Mouse (Mus musculus): ENCODE results near the gene Cenpm. TPM values are rescaled to one million over a fixed set of nuclear protein-coding genes. Genes with fewer than 3 reads are reported as not detected.

The Cenpm gene
- polyA plus RNA-seq, 1 experiment from 2014 or later, result 27.8 TPM

DNA sequence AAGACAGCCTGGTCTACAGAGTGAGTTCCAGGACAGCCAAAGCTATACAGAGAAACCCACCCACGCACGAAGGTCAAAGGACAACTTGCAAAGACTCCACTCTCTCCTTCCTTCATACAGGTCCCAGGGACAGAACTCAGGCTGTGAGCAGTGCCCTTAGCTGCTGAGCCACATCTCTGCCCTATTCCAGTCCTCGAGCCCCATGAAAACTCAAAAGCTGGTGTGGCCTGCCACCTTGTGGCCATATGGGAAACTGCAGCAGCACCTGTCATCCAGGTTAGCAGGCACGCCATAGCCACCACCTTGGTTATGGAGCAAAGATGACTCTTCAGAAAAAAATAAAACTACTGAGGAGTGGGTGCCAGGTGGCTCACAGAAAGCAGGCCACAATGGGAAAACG, 8.0 kb downstream of the Cenpm start:
- peak; percentile 65 for ATAC-seq
- 22% methylated on average over 5 of the region's 5 CpGs for WGBS (ENCODE audit: insufficient replicate concordance)

DNA sequence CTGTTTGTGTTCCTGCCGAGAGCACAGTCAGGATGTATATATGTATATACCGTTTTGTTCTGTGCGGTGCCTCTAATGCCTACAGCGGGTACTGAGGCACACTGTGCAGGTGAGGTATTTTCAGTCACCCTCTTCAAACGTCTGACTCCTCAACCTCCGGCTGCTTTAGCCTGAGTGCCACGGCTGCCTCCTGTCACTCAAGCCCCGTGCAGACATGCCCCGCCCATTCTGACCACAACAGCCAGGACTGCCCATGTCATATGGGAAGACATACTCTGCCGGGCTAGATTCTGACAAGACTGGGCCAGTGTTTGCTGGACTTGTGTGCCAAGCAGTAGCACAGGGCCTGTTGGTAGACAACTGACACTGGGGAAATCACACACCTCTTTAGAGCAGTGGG, 8.9 kb downstream of the Cenpm start:
- peaks cover 3% of the 10 kb centered on the region for H3K4me1 ChIP-seq (ENCODE audit: insufficient read depth)
- no peak overlapping the region for H3K4me3 ChIP-seq (ENCODE audit: low read depth, low read length)
- H3K9me3 ChIP-seq (ENCODE audit: low read length), result no peaks in the 10 kb centered on the region
- no peaks in the 10 kb centered on the region for H3K27me3 ChIP-seq (ENCODE audit: insufficient read depth, low read length)
- H3K4me2 ChIP-seq (ENCODE audit: low read depth, low read length), result no peak overlapping the region
- no peak for TF ChIP-seq EP300 (IDR thresholded peaks at IDR 0.05; ENCODE audit: low read depth)
- TF ChIP-seq CTCF (IDR thresholded peaks at IDR 0.05; ENCODE audit: low read depth), result no peak
- H3K27ac ChIP-seq (ENCODE audit: low read depth), result no peak overlapping the region
- 45% methylated on average over 10 of the region's 10 CpGs for WGBS (ENCODE audit: insufficient replicate concordance)
- DNase-seq (peak; percentile 29), ATAC-seq (no peak)
- no peak overlapping the region for H3K9ac ChIP-seq (replicated peaks)
- peaks cover 12% of the 10 kb centered on the region for H3K36me3 ChIP-seq (replicated peaks; ENCODE audit: insufficient read depth, low read length)

More for the DNA sequence above, 8.0 kb downstream of the Cenpm start:
- H3K4me1 ChIP-seq (ENCODE audit: insufficient read depth), result no peaks in the 10 kb centered on the region; the same call in 1 of the 2 replicates
- H3K4me2 ChIP-seq (ENCODE audit: low read depth, low read length), result no peak overlapping the region
- no peak overlapping the region for H3K4me3 ChIP-seq (ENCODE audit: low read depth, low read length)
- no peaks in the 10 kb centered on the region for H3K27me3 ChIP-seq (ENCODE audit: insufficient read depth, low read length)
- peak; percentile 89 for DNase-seq
- TF ChIP-seq EP300 (IDR thresholded peaks at IDR 0.05; ENCODE audit: low read depth), result no peak
- peak; percentile 98 for TF ChIP-seq CTCF (IDR thresholded peaks at IDR 0.05; ENCODE audit: low read depth)
- H3K36me3 ChIP-seq (replicated peaks; ENCODE audit: insufficient read depth, low read length), result peaks cover 12% of the 10 kb centered on the region
- H3K9ac ChIP-seq (replicated peaks), result no peak overlapping the region
- no peaks in the 10 kb centered on the region for H3K9me3 ChIP-seq (ENCODE audit: low read length)
- H3K27ac ChIP-seq (ENCODE audit: low read depth), result no peak overlapping the region

DNA sequence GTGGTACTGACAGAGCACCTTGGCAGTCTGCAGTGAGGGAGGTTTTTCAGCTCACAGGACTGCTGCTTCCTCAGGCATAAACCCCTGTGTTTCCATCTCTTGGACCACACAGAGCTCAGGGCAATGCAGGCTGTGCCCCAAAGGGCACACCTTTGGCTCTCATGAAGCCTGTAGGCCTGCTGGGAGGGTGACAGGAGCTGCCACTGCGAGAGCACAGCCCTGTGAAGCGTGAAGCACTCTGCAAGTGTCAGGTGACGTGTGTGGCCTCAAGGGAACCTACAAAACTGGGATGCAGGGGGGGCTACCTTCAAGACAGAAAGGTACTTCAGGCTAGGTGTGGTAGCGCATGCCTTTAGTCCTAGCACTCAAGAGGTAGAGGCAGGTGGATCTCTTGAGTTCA, 11.9 kb downstream of the Cenpm start:
- Histone ChIP-seq H3K4me1 (ENCODE audit: insufficient read depth) (peaks cover 20% of the 10 kb centered on the region), H3K36me3 (replicated peaks; ENCODE audit: insufficient read depth, low read length) (no peaks in the 10 kb centered on the region), H3K27me3 (ENCODE audit: insufficient read depth, low read length) (no peaks in the 10 kb centered on the region), H3K9me3 (ENCODE audit: low read length) (no peaks in the 10 kb centered on the region), H3K27ac (ENCODE audit: low read depth) (no peak overlapping the region), H3K4me3 (ENCODE audit: low read depth, low read length) (no peak overlapping the region), H3K9ac (replicated peaks) (no peak overlapping the region), H3K4me2 (ENCODE audit: low read depth, low read length) (no peak overlapping the region)
- DNase-seq (no peak), ATAC-seq (no peak)
- 80% methylated on average over 4 of the region's 4 CpGs for WGBS (ENCODE audit: insufficient replicate concordance)
- no peak for TF ChIP-seq EP300 (IDR thresholded peaks at IDR 0.05; ENCODE audit: low read depth)
- no peak for TF ChIP-seq CTCF (IDR thresholded peaks at IDR 0.05; ENCODE audit: low read depth)

DNA sequence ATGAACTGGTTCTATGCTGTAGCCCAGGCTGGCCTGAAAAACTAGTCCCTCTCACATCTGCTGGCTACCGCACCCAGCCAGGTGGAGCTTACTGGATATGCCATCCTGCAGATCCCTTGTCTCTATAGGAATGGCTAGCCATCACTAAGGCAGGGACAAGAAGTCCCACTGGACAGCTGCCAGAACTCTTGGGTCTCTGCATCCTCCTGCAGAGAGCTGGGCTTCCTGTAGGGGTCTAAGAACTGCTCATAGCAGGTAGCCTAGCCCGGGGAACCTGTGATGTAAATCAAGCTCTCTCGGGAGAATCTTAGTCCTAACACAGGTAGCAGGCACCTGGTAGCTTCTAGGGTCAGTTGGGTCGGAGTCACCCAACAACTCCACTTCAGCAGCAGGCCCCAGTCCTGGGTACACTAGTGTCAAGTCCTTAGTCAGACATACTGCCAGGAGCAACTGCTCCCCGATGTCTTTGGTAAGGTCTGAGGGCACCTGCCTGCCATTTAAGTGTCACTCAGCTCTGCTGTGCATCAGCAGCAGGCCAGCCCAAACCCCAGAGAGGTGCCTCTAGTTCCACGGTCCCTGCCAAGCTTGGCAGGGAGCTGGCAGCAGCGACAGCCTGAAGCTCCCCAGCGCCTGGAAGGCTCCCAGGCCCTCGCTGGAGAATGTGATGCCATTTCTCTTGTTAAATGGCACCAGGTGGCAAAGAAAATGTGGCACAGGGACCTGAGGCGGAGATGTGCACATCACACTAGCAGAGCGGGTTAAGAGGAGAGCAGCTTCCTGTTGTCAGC, 12.8 kb downstream of the Cenpm start:
- H3K9me3 ChIP-seq (ENCODE audit: low read length), result no peaks in the 10 kb centered on the region
- peaks cover 20% of the 10 kb centered on the region for H3K4me1 ChIP-seq (ENCODE audit: insufficient read depth)
- no peak overlapping the region for H3K9ac ChIP-seq (replicated peaks)
- TF ChIP-seq CTCF (IDR thresholded peaks at IDR 0.05; ENCODE audit: low read depth) (no peak), EP300 (IDR thresholded peaks at IDR 0.05; ENCODE audit: low read depth) (no peak)
- WGBS (ENCODE audit: insufficient replicate concordance), result 70% methylated on average over 11 of the region's 11 CpGs
- no peaks in the 10 kb centered on the region for H3K36me3 ChIP-seq (replicated peaks; ENCODE audit: insufficient read depth, low read length)
- no peak overlapping the region for H3K27ac ChIP-seq (ENCODE audit: low read depth)
- no peak overlapping the region for H3K4me3 ChIP-seq (ENCODE audit: low read depth, low read length)
- ATAC-seq (no peak), DNase-seq (no peak)
- no peak overlapping the region for H3K4me2 ChIP-seq (ENCODE audit: low read depth, low read length)
- H3K27me3 ChIP-seq (ENCODE audit: insufficient read depth, low read length), result no peaks in the 10 kb centered on the region

DNA sequence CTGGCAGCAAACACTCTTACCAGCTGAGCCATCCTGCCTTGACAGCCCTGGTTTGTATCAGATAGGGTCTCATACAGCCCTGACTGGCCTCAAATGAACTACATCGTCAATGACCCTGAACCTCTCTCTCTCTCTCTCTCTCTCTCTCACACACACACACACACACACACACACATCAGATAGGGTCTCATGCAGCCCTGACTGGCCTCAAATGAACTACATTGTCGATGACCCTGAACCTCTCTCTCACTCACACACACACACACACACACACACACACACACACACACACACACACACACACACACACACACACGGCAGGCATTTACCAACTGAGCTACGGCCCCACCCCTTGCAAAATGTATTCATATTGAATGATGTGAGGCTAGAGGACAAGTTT, 13.4 kb downstream of the Cenpm start:
- H3K9me3 ChIP-seq (ENCODE audit: low read length), result no peaks in the 10 kb centered on the region
- no peak overlapping the region for H3K4me3 ChIP-seq (ENCODE audit: low read depth, low read length)
- no peak overlapping the region for H3K4me2 ChIP-seq (ENCODE audit: low read depth, low read length)
- DNase-seq (no peak), ATAC-seq (no peak)
- TF ChIP-seq CTCF (IDR thresholded peaks at IDR 0.05; ENCODE audit: low read depth) (no peak), EP300 (IDR thresholded peaks at IDR 0.05; ENCODE audit: low read depth) (no peak)
- no peak overlapping the region for H3K27ac ChIP-seq (ENCODE audit: low read depth)
- peaks cover 20% of the 10 kb centered on the region for H3K4me1 ChIP-seq (ENCODE audit: insufficient read depth)
- H3K27me3 ChIP-seq (ENCODE audit: insufficient read depth, low read length), result peaks cover 1% of the 10 kb centered on the region; the same call in 1 of the 2 replicates
- no peaks in the 10 kb centered on the region for H3K36me3 ChIP-seq (replicated peaks; ENCODE audit: insufficient read depth, low read length)
- H3K9ac ChIP-seq (replicated peaks), result no peak overlapping the region
- 73% methylated on average over 4 of the region's 4 CpGs for WGBS (ENCODE audit: insufficient replicate concordance)

DNA sequence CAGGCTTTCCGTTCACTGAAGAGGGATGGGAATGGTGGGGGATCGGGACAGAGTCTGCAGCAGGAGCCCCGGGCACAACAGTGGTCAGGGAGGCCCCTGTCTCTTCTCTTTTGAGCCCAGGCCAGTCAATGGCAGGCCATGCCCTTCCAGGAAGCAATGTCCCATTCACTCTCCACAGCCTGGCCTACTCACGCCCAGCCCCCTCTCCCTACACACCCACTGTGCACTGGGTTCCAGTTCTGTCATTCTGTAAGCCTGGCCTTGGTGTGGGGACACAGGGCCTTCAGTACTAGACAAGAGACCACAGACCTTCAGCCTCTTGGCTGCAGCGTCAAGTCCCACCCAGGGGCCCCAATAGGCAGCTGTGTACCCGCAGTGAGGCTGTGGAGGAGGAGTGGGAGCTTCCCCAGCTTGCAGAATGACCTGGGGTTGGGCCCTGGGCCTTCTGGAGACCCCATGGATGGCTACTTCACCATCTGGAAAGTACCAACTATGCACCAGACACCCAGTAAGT, 14.4 kb downstream of the Cenpm start:
- DNase-seq, result no peak
- H3K36me3 ChIP-seq (replicated peaks; ENCODE audit: insufficient read depth, low read length), result no peaks in the 10 kb centered on the region
- H3K9ac ChIP-seq (replicated peaks), result peak overlapping the region; percentile 31; the same call in 1 of the 2 replicates
- ATAC-seq, result peak; percentile 58
- no peaks in the 10 kb centered on the region for H3K9me3 ChIP-seq (ENCODE audit: low read length)
- 58% methylated on average over 6 of the region's 6 CpGs for WGBS (ENCODE audit: insufficient replicate concordance)
- TF ChIP-seq EP300 (IDR thresholded peaks at IDR 0.05; ENCODE audit: low read depth) (no peak), CTCF (IDR thresholded peaks at IDR 0.05; ENCODE audit: low read depth) (no peak)
- peak overlapping the region; percentile 51 for H3K4me2 ChIP-seq (ENCODE audit: low read depth, low read length)
- peaks cover 22% of the 10 kb centered on the region for H3K4me1 ChIP-seq (ENCODE audit: insufficient read depth)
- H3K4me3 ChIP-seq (ENCODE audit: low read depth, low read length), result no peak overlapping the region
- peak overlapping the region; percentile 75 for H3K27ac ChIP-seq (ENCODE audit: low read depth)
- H3K27me3 ChIP-seq (ENCODE audit: insufficient read depth, low read length), result peaks cover 11% of the 10 kb centered on the region

Measured in liver, postnatal 0 days (tissue).